Mouse (Mus musculus) limb, embryonic 11.5 days (tissue): ENCODE results near the gene Gm21103. TPM values are rescaled to one million over a fixed set of nuclear protein-coding genes. Genes with fewer than 3 reads are reported as not detected.
"Not testable (repeated sequence)": the region's sequence is repeated elsewhere in the genome, so short reads cannot be mapped to it uniquely, and the experiment has no call there.

ENCODE experiments used
- ATAC-seq: fragments of 200-750 bp; cut with Nextera tagmentation; 2 replicates; pipeline ENCODE4 v1.8.0; 2017; ENCODE audit warnings: low read depth; ENCODE audit not compliant: insufficient number of reproducible peaks, low FRiP score, low TSS enrichment
- DNase-seq: peaks from one replicate; pipeline ENCODE4 v3.0.0-alpha.2; 2015; ENCODE audit warnings: low spot score
- H3K27ac ChIP-seq: fragments of 300-500 bp; sonication (generic); replicated peaks from 2 replicates; pipeline ENCODE4 v1.5.1; 2014; ENCODE audit warnings: low read depth, mild to moderate bottlenecking, low read length
- H3K27me3 ChIP-seq: fragments of 300-500 bp; sonication (generic); 2 replicates; pipeline ENCODE4 v1.6.1; 2014; ENCODE audit warnings: mild to moderate bottlenecking, low read length, mixed read lengths; ENCODE audit not compliant: control insufficient read depth, insufficient read depth
- H3K36me3 ChIP-seq: fragments of 300-500 bp; sonication (generic); 2 replicates; pipeline ENCODE4 v1.6.1; 2014; ENCODE audit warnings: mild to moderate bottlenecking, low read length, moderate library complexity, mixed read lengths; ENCODE audit not compliant: control insufficient read depth, insufficient read depth
- H3K4me1 ChIP-seq: fragments of 300-500 bp; sonication (generic); 2 replicates; pipeline ENCODE4 v1.6.1; 2014; ENCODE audit warnings: low read length, mixed read lengths; ENCODE audit not compliant: control insufficient read depth, insufficient read depth
- H3K4me2 ChIP-seq: fragments of 300-500 bp; sonication (generic); 2 replicates; pipeline ENCODE4 v1.6.1; 2014; ENCODE audit warnings: low read depth, mild to moderate bottlenecking, moderate library complexity; ENCODE audit not compliant: severe bottlenecking
- H3K4me3 ChIP-seq: fragments of 300-500 bp; sonication (generic); 2 replicates; pipeline ENCODE4 v1.5.1; 2014; ENCODE audit warnings: low read depth, low read length
- H3K9ac ChIP-seq: fragments of 300-500 bp; sonication (generic); 2 replicates; pipeline ENCODE4 v1.6.1; 2014; ENCODE audit warnings: mild to moderate bottlenecking, low read length
- H3K9me3 ChIP-seq: fragments of 300-500 bp; sonication (generic); 2 replicates; pipeline ENCODE4 v1.6.1; 2016; ENCODE audit warnings: low read length; ENCODE audit not compliant: control insufficient read depth
- WGBS: fragments of 180-500 bp; shearing (Covaris S2); extraction: QIAGEN DNeasy Blood & Tissue Kit; methylation state at CpG from one replicate; pipeline ENCODE4 v1.1.7; 2014; 5-methylcytosine and 5-hydroxymethylcytosine counted together
- polyA plus RNA-seq: library from polyadenylated mRNA; unstranded; fragments of >200 nt; fragmentation: Nextera tagmentation; extraction: Ambion mirVana; gene quantifications from 2 replicates; pipeline ENCODE4 v1.2.1, GENCODE M21; 2014

Gm21103 gene
- polyA plus RNA-seq, result not detected in 2 replicates

GRCm38 (mm10) chr14:6304743-6305142 lies at the start of gene Gm21103:
TSS of gene Gm21103 (minus strand) at chr14:6304843.
- H3K4me3 ChIP-seq, H3K4me2 ChIP-seq, DNase-seq, H3K9me3 ChIP-seq, H3K9ac ChIP-seq, ATAC-seq, H3K27ac ChIP-seq, H3K4me1 ChIP-seq, H3K36me3 ChIP-seq, H3K27me3 ChIP-seq: not testable (repeated sequence)
- 83% methylated on average over 2 of the region's 2 CpGs for WGBS

- not testable (repeated sequence) for DNase-seq, H3K4me1 ChIP-seq, H3K36me3 ChIP-seq, H3K4me2 ChIP-seq, H3K9me3 ChIP-seq, H3K27me3 ChIP-seq, ATAC-seq, H3K27ac ChIP-seq, H3K9ac ChIP-seq, H3K4me3 ChIP-seq
- no CpG with 5 or more reads among the region's 10 CpGs for WGBS
Observed at GRCm38 (mm10) chr14:6343578-6343977, 38.9 kb upstream of the Gm21103 start, which contains the start of gene Gm3618. TSS of gene Gm3618 (minus strand) at chr14:6343678.

GRCm38 (mm10) chr14:6286931-6287715 lies 17.5 kb downstream of the Gm21103 start, which contains the start of gene Gm3411:
TSS of gene Gm3411 (minus strand) at chr14:6287250.
- Histone ChIP-seq H3K9ac (peak within 1 kb of the TSS; percentile 47), H3K4me3 (peak within 1 kb of the TSS; percentile 35), H3K4me2 (peak within 1 kb of the TSS; percentile 58)
- H3K4me1 ChIP-seq, H3K9me3 ChIP-seq, H3K36me3 ChIP-seq, ATAC-seq, H3K27ac ChIP-seq, H3K27me3 ChIP-seq: not testable (repeated sequence)
- DNase-seq, result peak; percentile 59
- WGBS, result 2% methylated on average over 37 of the region's 57 CpGs

Other genes with a start within 250 kb of the Gm21103 start
- gene Gm6337, start 246.6 kb downstream of the Gm21103 start, polyA plus RNA-seq, result not detected in 2 replicates
- gene Gm8206, start 210.9 kb downstream of the Gm21103 start, polyA plus RNA-seq, result 0.55 and 0.72 TPM in 2 replicates
- gene Gm3468, start 196.2 kb downstream of the Gm21103 start, polyA plus RNA-seq, result 2.9 and 3.2 TPM in 2 replicates
- not detected in 2 replicates for gene Gm3476, start 179.0 kb downstream of the Gm21103 start, polyA plus RNA-seq
- not detected in 2 replicates for gene Gm21560, start 85.6 kb downstream of the Gm21103 start, polyA plus RNA-seq
- gene Gm3411, start 17.6 kb downstream of the Gm21103 start, polyA plus RNA-seq, result 1.1 and 1.4 TPM in 2 replicates
- gene Gm3618, start 38.8 kb upstream of the Gm21103 start, polyA plus RNA-seq, result not detected in 2 replicates
- not detected in 2 replicates for gene Gm16440, start 85.5 kb upstream of the Gm21103 start, polyA plus RNA-seq
- gene Gm3591, start 107.6 kb upstream of the Gm21103 start, polyA plus RNA-seq, result 0.60 and 1.9 TPM in 2 replicates
- not detected in 2 replicates for gene Gm3594, start 139.8 kb upstream of the Gm21103 start, polyA plus RNA-seq
- not detected in 2 replicates for gene Gm8356, start 232.4 kb upstream of the Gm21103 start, polyA plus RNA-seq